Mouse (Mus musculus): ENCODE measurements around the gene Ankrd37. TPM values are rescaled to one million over a fixed set of nuclear protein-coding genes. Genes with fewer than 3 reads are reported as not detected.

The Ankrd37 gene
- total RNA-seq, 2 experiments from 2014 or later = 9.2 to 14.3 TPM

DNA sequence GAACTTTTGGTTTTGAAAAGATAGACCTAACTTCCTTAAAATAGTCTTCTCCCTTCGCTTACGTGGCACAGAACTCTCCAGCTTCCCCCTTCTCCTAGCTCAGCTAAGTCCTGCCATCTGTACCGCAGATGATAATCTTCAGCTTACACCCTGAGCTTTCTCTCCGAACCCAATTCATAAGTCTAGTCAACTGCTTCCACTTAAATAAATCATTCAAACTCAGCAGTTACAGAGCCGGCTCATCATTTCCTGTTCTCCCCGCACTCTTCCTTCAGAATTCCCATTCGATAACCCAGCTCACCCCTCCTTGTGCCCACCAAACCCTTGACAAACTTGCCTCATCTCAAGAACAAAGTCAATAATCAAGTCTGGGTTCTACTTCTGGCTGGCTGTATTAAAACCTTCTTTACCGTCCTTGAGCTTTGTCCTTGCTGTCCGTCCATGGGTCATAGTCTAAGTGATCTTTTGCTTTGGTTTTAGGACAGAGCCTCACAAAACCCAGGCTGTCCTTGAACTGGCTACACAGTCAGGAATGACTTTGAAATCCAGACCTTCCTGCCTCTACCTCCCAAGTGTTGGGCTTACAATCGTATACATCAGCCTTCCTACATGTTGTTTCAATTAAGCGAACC, 29.6 kb downstream of the Ankrd37 start:
- no peak for DNase-seq (ENCODE audit: low spot score in 2 of 2)
- intact Hi-C loops (cut with DNase I) = loop anchor here (10.0 kb wide), 1 partner anchor 179 kb away; the partner anchor contains the start of genes Cfap97 and Snx25

DNA sequence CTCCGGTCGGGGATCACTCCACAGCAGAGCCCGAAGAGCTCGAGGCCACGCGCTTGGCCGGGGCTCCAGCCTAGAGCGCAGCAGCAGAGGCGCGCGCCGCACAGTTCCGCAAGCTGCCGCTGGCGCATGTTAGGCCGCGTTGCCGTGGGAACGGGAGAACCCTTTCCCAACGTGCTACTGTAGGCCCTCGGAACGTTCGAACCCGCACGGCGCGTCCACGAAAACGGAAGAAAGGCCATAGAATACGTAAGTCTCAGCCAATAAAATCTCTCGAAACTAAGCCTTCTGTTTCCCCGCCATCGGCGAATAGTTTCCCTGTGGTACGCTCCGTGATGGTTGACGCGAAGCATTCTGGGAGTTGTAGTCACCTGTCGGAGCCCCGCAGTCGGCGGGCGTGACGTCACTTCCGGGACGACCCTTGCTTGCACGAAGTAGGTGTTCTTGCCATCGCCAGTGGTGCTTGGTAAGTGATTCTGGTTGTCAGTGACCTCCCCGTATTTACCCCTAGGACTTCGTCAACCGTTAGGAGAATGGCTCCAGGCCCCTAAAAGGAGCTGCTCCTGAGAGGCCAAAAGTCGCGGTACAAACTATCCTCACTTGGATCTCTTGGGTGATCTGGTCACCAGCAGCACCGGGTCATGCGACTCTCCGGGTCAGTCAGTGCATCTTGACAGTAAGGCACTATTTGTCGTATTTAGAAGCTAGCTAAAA, 30.2 kb downstream of the Ankrd37 start, which contains the start of the genes 1700029J07Rik and Ufsp2:
1700029J07Rik (minus strand) TSS at position 127 of the 711 bp plus-strand sequence.
Ufsp2 (plus strand) TSS at position 403 of the 711 bp plus-strand sequence.
- intact Hi-C loops (cut with DNase I) = loop anchor here (10.0 kb wide), 1 partner anchor 180 kb away; the partner anchor contains the start of genes Cfap97 and Snx25
- peak; percentile 99 to 100 for DNase-seq (ENCODE audit: low spot score in 2 of 2)

DNA sequence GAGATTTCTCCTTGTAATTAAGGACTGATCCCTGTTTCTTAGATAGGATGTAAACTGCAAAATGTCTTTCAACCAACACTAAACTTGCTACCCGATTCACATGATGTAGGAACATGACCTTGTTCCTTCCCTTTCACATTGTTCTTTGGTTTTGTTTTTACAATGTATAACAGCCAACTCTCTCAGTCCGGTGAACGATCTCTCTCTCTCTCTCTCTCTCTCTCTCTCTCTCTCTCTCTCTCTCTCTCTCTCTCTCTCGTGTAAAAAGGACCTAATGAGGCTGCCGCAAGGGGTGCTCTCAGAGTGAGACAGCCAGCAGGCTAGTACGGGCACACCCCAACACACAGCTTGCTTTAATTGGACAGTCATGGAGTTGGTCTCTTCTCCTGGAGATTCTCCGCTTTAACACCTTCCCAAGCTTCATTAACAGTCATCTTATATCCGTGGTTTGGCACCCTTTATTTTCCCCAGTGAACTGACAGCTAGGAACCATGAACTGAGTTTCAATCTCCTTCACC, 31.5 kb downstream of the Ankrd37 start:
- DNase-seq (ENCODE audit: low spot score in 2 of 2) = no peak
- intact Hi-C loops (cut with DNase I) = loop anchor here (10.0 kb wide), 1 partner anchor 181 kb away; the partner anchor contains the start of genes Cfap97 and Snx25

DNA sequence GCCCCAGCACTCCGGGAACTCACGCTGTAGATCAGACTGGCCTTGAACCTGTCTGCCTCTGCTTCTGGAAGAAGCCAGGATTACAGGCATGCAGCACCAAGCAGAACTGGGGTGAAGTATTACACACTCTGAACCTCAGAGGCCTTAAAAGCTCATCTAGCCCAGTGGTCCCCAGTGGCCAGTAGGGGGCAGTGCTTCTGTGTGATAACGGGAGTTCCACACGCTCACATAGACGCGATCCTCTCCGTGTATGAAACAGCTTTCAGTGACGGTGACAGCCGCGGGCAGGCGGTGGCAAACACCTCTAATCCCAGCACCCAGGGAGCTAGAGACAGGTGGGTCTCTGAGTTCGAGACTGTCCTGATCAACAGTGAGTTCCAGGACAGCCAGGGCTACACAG, 34.6 kb downstream of the Ankrd37 start:
- DNase-seq (ENCODE audit: low spot score in 2 of 2) = no peak
- intact Hi-C loops (cut with DNase I) = loop anchor here (10.0 kb wide), 1 partner anchor 184 kb away; the partner anchor contains the start of genes Cfap97 and Snx25

DNA sequence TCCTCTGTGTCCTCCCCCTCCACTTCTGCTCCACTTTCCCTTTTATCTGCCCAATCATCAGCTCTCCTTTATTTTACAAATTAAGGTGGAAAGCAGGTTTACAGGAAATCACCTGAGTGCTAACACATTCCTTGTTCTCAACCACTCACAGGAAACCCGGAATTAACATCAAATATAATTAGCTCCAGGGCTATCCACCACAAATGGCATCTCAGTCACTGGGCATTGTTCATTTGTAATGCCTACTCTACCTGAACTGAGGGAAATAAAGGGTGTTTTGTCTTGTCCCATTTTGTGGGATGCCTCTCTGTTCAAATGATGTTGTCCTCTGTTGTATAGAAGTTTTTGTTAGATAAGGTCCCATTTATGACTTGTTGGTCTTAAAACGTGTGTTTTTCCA, 54.9 kb downstream of the Ankrd37 start:
- intact Hi-C loops (cut with DNase I) = no loop called here
- no peak for DNase-seq (ENCODE audit: low spot score in 2 of 2)

Other genes starting within 250 kb of the Ankrd37 start
- 1 to 10 TPM; 2.7 TPM for gene Pdlim3, start 120.2 kb downstream of the Ankrd37 start, total RNA-seq (2021)
- 1 to 10 TPM; 1.3 to 1.4 TPM for gene Ccdc110, start 71.1 kb downstream of the Ankrd37 start, total RNA-seq (2021)
- gene 1700029J07Rik, start 30.5 kb downstream of the Ankrd37 start, total RNA-seq (2021) = 1 to 10 TPM; 1.7 to 2.7 TPM
- gene Ufsp2, start 30.2 kb downstream of the Ankrd37 start, total RNA-seq (2021) = 10 to 100 TPM; 50.8 to 57.1 TPM
- under 1 TPM; 0.30 to 0.78 TPM for gene Lrp2bp, start 6.4 kb downstream of the Ankrd37 start, total RNA-seq (2021)
- gene Cfap97, start 146.1 kb upstream of the Ankrd37 start, total RNA-seq (2021) = 10 to 100 TPM; 21.4 to 22.8 TPM
- 10 to 100 TPM; 46.3 to 48.2 TPM for gene Snx25, start 146.5 kb upstream of the Ankrd37 start, total RNA-seq (2021)
- gene Slc25a4, start 205.6 kb upstream of the Ankrd37 start, total RNA-seq (2021) = 100 to 1,000 TPM; 569 to 580 TPM